Mouse (Mus musculus): ENCODE measurements around the gene Myo3b.

DNA sequence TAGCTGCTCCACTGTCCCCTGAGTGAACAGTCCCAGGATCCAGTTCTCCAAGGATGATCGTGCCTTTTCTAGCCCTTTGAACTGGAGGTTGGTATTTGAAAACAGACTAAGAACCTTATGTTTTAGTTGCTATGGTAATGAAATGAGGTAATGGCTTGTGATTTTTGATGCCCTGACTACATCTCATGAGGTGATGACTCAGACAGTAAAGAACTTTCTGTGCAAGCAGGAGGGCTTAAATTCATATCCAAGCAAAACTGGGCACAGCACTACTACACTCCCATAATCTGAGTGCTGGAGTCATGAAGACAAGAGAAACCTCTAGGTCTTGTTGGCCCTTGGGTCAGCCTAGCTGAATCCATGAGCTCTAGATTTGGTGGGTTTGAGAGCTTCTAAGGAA is 169.5 kb downstream of the Myo3b start:
- TF ChIP-seq POLR2A (IDR thresholded peaks at IDR 0.05; ENCODE audit: low read depth, low read length): no peak
- TF ChIP-seq CTCF (IDR thresholded peaks at IDR 0.05; ENCODE audit: borderline replicate concordance, insufficient read depth, low read length): no peak

Measured in embryonic fibroblast, embryonic 13.5 days (primary cell).